Mouse (Mus musculus): Measurements from ENCODE around the gene Cdh3.

DNA sequence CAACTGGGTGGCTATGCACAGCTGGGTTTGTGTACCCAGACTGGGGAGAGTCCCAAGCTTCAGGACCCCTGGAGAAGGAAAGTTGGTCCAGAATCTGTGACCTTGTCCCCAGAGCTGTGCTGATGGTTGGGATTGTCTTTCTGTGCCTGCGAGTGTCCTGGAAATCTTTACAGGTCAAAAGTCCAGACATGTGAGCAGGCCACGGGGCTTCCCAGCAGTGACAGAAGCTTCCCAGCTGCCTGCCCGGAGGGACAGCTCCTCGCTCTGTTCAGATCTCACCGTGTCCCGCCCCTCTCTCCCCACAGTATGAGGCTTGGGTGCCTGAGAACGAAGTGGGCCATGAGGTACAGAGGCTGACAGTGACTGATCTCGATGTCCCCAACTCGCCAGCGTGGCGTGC is 30.3 kb downstream of the Cdh3 start:
- TF ChIP-seq FLI1 (IDR thresholded peaks at IDR 0.05; ENCODE audit: low read length) (no peak), GATA1 (IDR thresholded peaks at IDR 0.05; ENCODE audit: borderline replicate concordance, low read length) (no peak)

All from megakaryocyte, embryonic 14.5 days (primary cell).